Mouse (Mus musculus): ENCODE measurements around the gene Cfap74. TPM values are rescaled to one million over a fixed set of nuclear protein-coding genes. Genes with fewer than 3 reads are reported as not detected.
"Not testable (repeated sequence)": the region's sequence is repeated elsewhere in the genome, so short reads cannot be mapped to it uniquely, and the experiment has no call there.

Cfap74 gene
- polyA plus RNA-seq, 2 experiments, result 4.7 to 5.9 TPM

- no peak overlapping the region for H3K9ac ChIP-seq (ENCODE audit: low read depth, low read length, severe bottlenecking)
- H3K36me3 ChIP-seq (ENCODE audit: control insufficient read depth, insufficient read depth, low read length), result no peaks in the 10 kb centered on the region
- H3K4me3 ChIP-seq (replicated peaks; ENCODE audit: low read length), result no peak overlapping the region
- no peak overlapping the region for H3K4me2 ChIP-seq (replicated peaks; ENCODE audit: low read depth, low read length, severe bottlenecking)
- 88% methylated on average over 6 of the region's 6 CpGs for WGBS
- H3K9me3 ChIP-seq (ENCODE audit: control insufficient read depth, low read length), result no peaks in the 10 kb centered on the region
- no peak for DNase-seq (ENCODE audit: low spot score)
- no peak for TF ChIP-seq POLR2A (IDR thresholded peaks at IDR 0.05; ENCODE audit: borderline replicate concordance, extremely low read depth, insufficient read depth, insufficient read length)
- ATAC-seq (ENCODE audit: low FRiP score, low read depth), result no peak
- H3K4me1 ChIP-seq (ENCODE audit: control insufficient read depth, insufficient read depth, low read length), result no peaks in the 10 kb centered on the region
- no peaks in the 10 kb centered on the region for H3K27me3 ChIP-seq (ENCODE audit: control insufficient read depth, insufficient read depth, low read length)
- H3K27ac ChIP-seq (replicated peaks; ENCODE audit: low read depth, low read length), result no peak overlapping the region
These were observed 3.1 kb downstream of the Cfap74 start for GRCm38 (mm10) chr4:155412124-155412523.

GRCm38 (mm10) chr4:155413641-155414335 lies 4.8 kb downstream of the Cfap74 start:
- H3K27ac ChIP-seq (replicated peaks; ENCODE audit: low read depth, low read length), result no peak overlapping the region
- DNase-seq (ENCODE audit: low spot score), result no peak
- H3K9me3 ChIP-seq (ENCODE audit: control insufficient read depth, low read length), result no peaks in the 10 kb centered on the region
- no peak overlapping the region for H3K9ac ChIP-seq (ENCODE audit: low read depth, low read length, severe bottlenecking)
- 92% methylated on average over 11 of the region's 11 CpGs for WGBS
- no peak for TF ChIP-seq POLR2A (IDR thresholded peaks at IDR 0.05; ENCODE audit: borderline replicate concordance, extremely low read depth, insufficient read depth, insufficient read length)
- no peaks in the 10 kb centered on the region for H3K36me3 ChIP-seq (ENCODE audit: control insufficient read depth, insufficient read depth, low read length)
- no peak overlapping the region for H3K4me2 ChIP-seq (replicated peaks; ENCODE audit: low read depth, low read length, severe bottlenecking)
- H3K4me3 ChIP-seq (replicated peaks; ENCODE audit: low read length), result no peak overlapping the region
- H3K4me1 ChIP-seq (ENCODE audit: control insufficient read depth, insufficient read depth, low read length), result no peaks in the 10 kb centered on the region
- no peaks in the 10 kb centered on the region for H3K27me3 ChIP-seq (ENCODE audit: control insufficient read depth, insufficient read depth, low read length)
- no peak for ATAC-seq (ENCODE audit: low FRiP score, low read depth)

GRCm38 (mm10) chr4:155414656-155415235 lies 5.8 kb downstream of the Cfap74 start:
- no peak overlapping the region for H3K4me2 ChIP-seq (replicated peaks; ENCODE audit: low read depth, low read length, severe bottlenecking)
- ATAC-seq (ENCODE audit: low FRiP score, low read depth) (no peak), DNase-seq (ENCODE audit: low spot score) (no peak)
- H3K36me3 ChIP-seq (ENCODE audit: control insufficient read depth, insufficient read depth, low read length), result no peaks in the 10 kb centered on the region
- no peak overlapping the region for H3K4me3 ChIP-seq (replicated peaks; ENCODE audit: low read length)
- no peaks in the 10 kb centered on the region for H3K27me3 ChIP-seq (ENCODE audit: control insufficient read depth, insufficient read depth, low read length)
- H3K27ac ChIP-seq (replicated peaks; ENCODE audit: low read depth, low read length), result no peak overlapping the region
- 68% methylated on average over 9 of the region's 9 CpGs for WGBS
- H3K9ac ChIP-seq (ENCODE audit: low read depth, low read length, severe bottlenecking), result no peak overlapping the region
- no peak for TF ChIP-seq POLR2A (IDR thresholded peaks at IDR 0.05; ENCODE audit: borderline replicate concordance, extremely low read depth, insufficient read depth, insufficient read length)
- H3K4me1 ChIP-seq (ENCODE audit: control insufficient read depth, insufficient read depth, low read length), result no peaks in the 10 kb centered on the region
- H3K9me3 ChIP-seq (ENCODE audit: control insufficient read depth, low read length), result no peaks in the 10 kb centered on the region

- 87% methylated on average over 3 of the region's 3 CpGs for WGBS
- no peaks in the 10 kb centered on the region for H3K9me3 ChIP-seq (ENCODE audit: control insufficient read depth, low read length)
- DNase-seq (ENCODE audit: low spot score) (no peak), ATAC-seq (ENCODE audit: low FRiP score, low read depth) (no peak)
- H3K4me1 ChIP-seq (ENCODE audit: control insufficient read depth, insufficient read depth, low read length), result no peaks in the 10 kb centered on the region
- H3K27ac ChIP-seq (replicated peaks; ENCODE audit: low read depth, low read length), result no peak overlapping the region
- no peak overlapping the region for H3K4me2 ChIP-seq (replicated peaks; ENCODE audit: low read depth, low read length, severe bottlenecking)
- H3K36me3 ChIP-seq (ENCODE audit: control insufficient read depth, insufficient read depth, low read length), result no peaks in the 10 kb centered on the region
- H3K9ac ChIP-seq (ENCODE audit: low read depth, low read length, severe bottlenecking), result no peak overlapping the region
- no peak for TF ChIP-seq POLR2A (IDR thresholded peaks at IDR 0.05; ENCODE audit: borderline replicate concordance, extremely low read depth, insufficient read depth, insufficient read length)
- no peaks in the 10 kb centered on the region for H3K27me3 ChIP-seq (ENCODE audit: control insufficient read depth, insufficient read depth, low read length)
- H3K4me3 ChIP-seq (replicated peaks; ENCODE audit: low read length), result no peak overlapping the region
These were observed 11.1 kb downstream of the Cfap74 start for GRCm38 (mm10) chr4:155420137-155420536.

- not testable (repeated sequence) for H3K27me3 ChIP-seq (ENCODE audit: control insufficient read depth, insufficient read depth, low read length); H3K9ac ChIP-seq (ENCODE audit: low read depth, low read length, severe bottlenecking); H3K9me3 ChIP-seq (ENCODE audit: control insufficient read depth, low read length); H3K36me3 ChIP-seq (ENCODE audit: control insufficient read depth, insufficient read depth, low read length); DNase-seq (ENCODE audit: low spot score); H3K4me1 ChIP-seq (ENCODE audit: control insufficient read depth, insufficient read depth, low read length); H3K27ac ChIP-seq (replicated peaks; ENCODE audit: low read depth, low read length); ATAC-seq (ENCODE audit: low FRiP score, low read depth); H3K4me3 ChIP-seq (replicated peaks; ENCODE audit: low read length)
- 75% methylated on average over 20 of the region's 30 CpGs for WGBS
- peak overlapping the region; percentile 17; the same call in 1 of the 2 replicates for H3K4me2 ChIP-seq (replicated peaks; ENCODE audit: low read depth, low read length, severe bottlenecking)
These were observed 12.7 kb downstream of the Cfap74 start for GRCm38 (mm10) chr4:155421412-155422370.
